Mouse (Mus musculus) B cell, adult 67 days (primary cell): ENCODE data around the gene Ncapd2. TPM values are rescaled to one million over a fixed set of nuclear protein-coding genes. Genes with fewer than 3 reads are reported as not detected.

Experiments
- total RNA-seq, 2 experiments: library from RNA; stranded (reverse); gene quantifications; 4 replicates each; pipeline ENCODE4 v1.2.4; 2023

Gene Ncapd2
- total RNA-seq, result 10 to 100 TPM; 48.4 to 60.1 TPM

DNA sequence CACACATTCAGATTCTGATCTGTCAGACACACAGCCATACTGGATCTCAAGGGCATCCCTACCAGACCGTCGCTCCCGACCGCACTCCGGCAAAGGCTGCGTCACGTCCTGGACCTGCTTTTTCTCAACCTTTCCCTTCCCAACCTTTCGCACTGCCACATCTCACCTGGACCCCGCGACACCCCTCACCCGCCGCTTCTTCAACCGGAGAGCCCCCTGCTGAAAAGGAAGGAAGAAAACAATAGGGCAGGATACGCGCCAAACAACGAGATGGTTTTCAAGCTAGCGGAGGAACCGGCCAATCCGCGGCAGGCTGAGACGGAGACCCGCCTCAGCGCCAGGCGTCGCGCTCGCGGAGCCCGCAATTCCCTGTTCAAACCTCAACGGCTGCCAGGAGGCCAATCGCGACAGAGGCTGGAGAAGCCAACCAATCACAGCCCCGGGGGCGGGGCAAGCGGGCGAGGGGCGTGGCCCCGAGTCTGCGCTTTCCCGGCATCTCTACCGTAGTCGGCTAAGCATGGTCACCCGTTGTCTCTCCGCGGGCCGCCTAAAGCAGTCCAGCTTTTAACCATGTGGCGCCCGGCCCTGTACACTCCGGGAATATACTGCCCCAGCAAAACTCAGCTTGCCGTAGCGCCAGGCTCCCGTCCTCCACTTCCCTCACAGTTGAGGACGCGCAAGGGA is at the start of gene Ncapd2, which contains the start of gene Mrpl51:
Gene Ncapd2, minus strand, starts transcription at position 370 of the 684 bp plus-strand sequence.
Gene Mrpl51, plus strand, starts transcription at position 470 of the 684 bp plus-strand sequence.

DNA sequence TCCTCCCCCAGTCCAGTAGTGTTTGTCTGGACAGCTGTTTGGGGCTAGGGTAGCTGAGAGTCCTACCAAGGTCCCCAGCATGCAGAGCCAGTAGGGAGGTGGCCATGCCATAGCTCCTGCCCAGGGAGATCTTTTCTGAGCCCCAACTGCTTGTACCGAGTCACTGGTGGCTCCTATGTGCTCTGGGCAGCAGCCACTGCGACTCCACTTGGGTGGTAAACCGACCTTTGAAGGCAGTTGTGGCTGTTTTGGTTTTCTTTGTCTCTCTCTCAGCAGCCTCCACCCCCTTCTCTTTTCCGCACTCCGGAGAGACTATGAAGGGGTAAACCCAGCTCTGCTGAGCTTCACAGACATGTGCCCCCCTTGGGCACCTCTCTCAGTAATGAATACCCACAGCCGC is 45.3 kb upstream of the Ncapd2 start, which contains the start of gene Cd27:
Gene Cd27, minus strand, starts transcription at position 229 of the 400 bp plus-strand sequence.

DNA sequence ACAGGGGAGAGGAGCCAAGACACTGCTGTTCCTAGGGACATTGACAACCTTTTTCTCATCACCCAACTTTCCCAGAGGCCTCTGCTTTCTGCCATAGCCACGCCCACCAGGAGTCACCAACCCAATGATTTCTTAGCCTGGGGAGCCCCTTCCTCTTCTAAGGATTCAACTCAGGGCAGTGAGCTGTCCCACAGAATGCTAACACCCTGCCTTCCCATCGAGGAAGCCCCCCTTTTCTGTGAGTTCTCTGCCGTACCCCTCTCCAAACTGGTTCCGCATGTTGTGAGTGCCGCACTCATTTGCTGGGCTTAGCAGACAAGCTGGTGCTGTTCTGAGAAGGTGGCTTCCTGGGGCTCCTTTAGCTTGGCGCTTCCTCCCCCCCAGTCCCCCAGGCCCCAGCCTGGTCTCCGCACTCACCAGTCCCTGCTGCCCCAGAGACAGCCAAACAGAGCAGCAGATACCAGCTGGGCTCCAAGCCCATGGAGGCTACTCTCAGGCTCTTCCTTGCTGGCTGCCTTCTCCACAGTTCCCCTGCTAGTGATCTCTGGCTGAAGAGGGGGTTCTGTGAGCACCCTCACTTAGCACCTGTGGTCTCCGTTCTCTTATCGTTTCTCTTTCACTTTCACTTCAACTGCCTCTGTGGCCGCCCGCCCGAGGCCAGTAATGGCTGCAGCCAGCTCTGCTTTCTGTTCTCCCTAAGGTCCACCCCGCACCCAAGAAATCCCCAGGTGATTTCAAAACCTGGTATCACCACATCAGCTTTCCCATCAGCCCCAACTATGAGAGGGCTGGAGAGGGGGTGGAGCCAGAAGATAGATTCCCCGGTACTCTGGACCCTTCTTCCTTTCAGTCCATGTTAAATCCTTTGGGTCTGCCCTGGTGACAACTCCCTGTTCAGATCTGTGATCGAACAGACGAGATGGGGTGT is 39.9 kb upstream of the Ncapd2 start, which contains the start of gene Tapbpl:
Gene Tapbpl, minus strand, starts transcription at position 744 of the 928 bp plus-strand sequence.

DNA sequence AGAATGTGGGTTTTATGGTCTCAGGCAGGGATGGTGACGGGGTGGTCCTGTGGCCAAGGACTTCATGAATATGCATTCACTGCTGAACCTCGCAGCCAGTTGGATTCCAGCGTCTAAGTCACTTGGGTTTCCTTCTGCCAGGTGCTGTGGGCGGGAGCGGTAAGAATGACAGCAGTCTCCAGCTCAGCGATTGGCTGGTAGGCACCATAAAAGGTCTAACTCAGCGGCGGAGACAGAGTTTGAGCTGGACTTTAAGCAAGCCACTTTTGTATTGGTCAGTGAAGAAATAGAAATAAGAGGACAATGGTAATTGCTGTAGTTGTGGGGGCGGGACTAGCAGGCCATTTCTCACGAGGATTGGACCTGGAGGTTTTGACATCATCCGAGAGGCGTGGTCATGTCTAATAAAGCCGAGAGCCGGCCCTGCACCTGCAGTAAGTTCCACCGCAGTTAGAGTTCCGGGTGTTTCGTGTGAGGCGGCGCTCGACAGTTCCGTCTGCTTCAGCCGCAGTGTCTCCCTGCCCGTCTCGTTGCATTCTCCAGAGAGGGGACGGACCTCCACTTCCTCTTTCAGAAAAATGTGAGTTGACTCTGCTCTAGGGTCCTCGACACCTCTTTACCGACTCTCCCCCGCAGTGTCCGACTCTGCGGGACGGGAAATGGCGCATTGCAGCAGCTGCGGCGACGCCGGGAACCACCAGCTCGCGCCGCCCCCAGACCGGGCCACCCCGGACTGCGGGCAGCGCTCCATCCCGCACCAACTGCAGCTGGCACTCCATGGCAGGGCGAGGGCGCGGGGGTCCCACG is 23.9 kb upstream of the Ncapd2 start, which contains the start of gene Vamp1:
Gene Vamp1, plus strand, starts transcription at position 404 of the 807 bp plus-strand sequence.

DNA sequence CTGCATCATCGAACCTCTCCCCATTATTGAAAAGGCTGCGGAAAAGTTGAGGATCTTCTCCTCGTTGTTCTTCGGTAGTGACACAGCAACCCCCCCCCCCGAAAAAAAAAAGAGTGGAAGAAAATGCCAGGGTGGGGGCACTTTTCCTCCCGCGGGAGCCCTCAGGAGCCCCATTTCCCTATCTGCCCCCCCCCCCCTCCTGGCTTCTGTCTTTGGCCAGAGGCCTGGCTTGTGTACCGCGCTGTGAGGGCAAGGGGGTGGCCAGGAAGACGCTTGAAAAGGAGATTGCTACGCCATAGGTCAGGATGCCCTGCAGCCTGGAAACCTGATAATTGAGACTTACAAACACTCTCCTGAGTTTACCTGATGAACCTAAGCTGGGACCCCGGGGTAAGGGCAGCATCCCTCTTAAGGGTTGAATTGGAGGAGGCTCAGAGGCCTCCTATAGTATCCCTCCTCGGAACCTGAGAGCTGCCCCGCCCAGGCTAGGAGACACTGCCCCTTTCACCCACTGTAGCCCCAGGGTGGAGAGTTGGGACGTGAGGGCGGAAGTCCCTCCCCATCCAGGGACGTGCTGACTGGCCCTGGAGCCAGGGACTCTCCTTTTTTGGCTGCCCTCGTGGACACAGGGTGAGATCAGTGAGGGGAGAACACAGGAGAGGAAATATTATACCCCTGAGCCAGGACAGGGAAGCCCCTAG is 25.3 kb downstream of the Ncapd2 start, which contains the start of gene Gapdh:
Gene Gapdh, minus strand, starts transcription at position 417 of the 701 bp plus-strand sequence.

DNA sequence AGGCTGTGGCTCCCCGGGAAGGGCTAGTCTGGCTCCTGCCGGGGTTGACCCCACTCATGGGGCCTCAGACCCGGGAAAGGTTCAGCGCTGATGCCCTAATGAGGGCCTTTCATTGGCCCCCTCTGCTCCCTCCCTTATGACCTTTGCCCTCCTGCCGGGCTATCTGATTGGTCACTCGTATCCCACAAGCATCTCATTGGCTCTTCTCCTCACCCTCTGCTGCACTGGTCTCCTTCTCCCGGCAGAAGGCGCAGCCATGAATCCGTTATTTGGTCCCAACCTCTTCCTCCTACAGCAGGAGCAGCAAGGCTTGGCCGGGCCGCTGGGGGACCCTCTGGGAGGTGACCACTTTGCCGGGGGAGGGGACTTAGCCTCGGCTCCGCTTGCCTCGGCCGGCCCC is 46.5 kb downstream of the Ncapd2 start, which contains the start of gene Iffo1:
Gene Iffo1, plus strand, starts transcription at position 241 of the 400 bp plus-strand sequence.

DNA sequence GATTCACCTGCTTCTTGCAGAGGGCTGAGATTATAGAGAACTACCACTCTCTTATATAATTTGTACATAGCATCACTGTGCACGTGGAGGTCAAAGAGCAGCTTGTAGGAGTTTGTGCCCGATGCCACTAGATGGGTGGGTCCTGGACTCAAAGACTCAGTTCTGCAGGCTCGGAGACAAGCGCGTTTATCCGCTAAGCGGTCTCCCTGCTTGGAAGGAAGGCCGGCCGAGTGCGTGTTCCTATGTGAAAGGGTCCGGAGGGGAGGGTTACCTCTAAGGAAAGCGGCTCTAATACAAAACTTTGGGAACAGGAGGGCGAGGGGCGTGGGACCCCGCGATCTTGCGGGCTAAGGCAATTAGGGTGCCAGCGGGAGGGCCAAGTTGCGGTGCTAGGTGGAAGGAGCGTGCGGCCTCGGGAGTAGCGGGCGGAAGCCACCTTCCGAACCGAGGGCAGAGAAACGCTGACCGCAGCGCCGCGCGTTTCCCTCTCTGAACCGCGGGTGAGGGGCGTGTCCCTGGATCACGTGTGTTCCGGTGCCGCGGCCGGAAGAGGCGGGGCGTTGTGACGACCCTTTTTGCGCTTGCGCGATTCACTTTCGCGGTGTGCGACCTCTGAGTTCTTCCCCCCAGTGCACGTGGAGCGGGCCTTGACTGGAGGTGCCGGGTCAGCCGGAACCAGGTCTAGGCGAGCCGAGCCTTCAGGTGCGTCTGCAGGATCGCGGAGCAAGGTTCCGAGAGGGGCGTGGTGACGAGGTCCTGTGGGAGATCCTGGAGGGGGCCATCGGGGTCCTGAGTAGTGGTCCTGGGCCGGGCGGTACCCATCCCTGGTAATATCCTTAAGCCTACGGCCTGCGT is 60.0 kb downstream of the Ncapd2 start, which contains the start of gene Nop2:
Gene Nop2, plus strand, starts transcription at position 608 of the 855 bp plus-strand sequence.

Other genes starting within 250 kb of the Ncapd2 start
- gene Cops7a, start 226.2 kb downstream of the Ncapd2 start, total RNA-seq, result 10 to 100 TPM; 56.3 to 59.5 TPM
- gene Pianp, start 195.0 kb downstream of the Ncapd2 start, total RNA-seq, result under 1 TPM; 0.27 to 0.55 TPM
- 100 to 1,000 TPM in 1 of 2 experiments, 10 to 100 TPM in 1; 96.6 to 114 TPM for gene Zfp384, start 182.6 kb downstream of the Ncapd2 start, total RNA-seq
- 100 to 1,000 TPM in 1 of 2 experiments, 10 to 100 TPM in 1; 97.1 to 108 TPM for gene Ing4, start 151.9 kb downstream of the Ncapd2 start, total RNA-seq
- 10 to 100 TPM; 19.3 to 21.8 TPM for gene Acrbp, start 142.0 kb downstream of the Ncapd2 start, total RNA-seq
- 10 to 100 TPM; 20.3 to 22.2 TPM for gene Lpar5, start 123.8 kb downstream of the Ncapd2 start, total RNA-seq
- gene Chd4, start 95.7 kb downstream of the Ncapd2 start, total RNA-seq, result 100 to 1,000 TPM; 359 to 376 TPM
- 10 to 100 TPM; 36.5 to 40.2 TPM for gene Nop2, start 59.8 kb downstream of the Ncapd2 start, total RNA-seq
- 10 to 100 TPM; 40.3 to 48.0 TPM for gene Iffo1, start 46.5 kb downstream of the Ncapd2 start, total RNA-seq
- 100 to 1,000 TPM; 404 to 406 TPM for gene Gapdh, start 25.2 kb downstream of the Ncapd2 start, total RNA-seq
- gene Mrpl51, start 100 bp upstream of the Ncapd2 start, total RNA-seq, result 10 to 100 TPM; 31.0 to 32.7 TPM
- 10 to 100 TPM; 74.4 to 91.1 TPM for gene Vamp1, start 23.9 kb upstream of the Ncapd2 start, total RNA-seq
- 10 to 100 TPM; 27.1 to 28.1 TPM for gene Tapbpl, start 40.2 kb upstream of the Ncapd2 start, total RNA-seq
- gene Cd27, start 45.3 kb upstream of the Ncapd2 start, total RNA-seq, result 1 to 10 TPM in 1 of 2 experiments, under 1 TPM in 1; 0.68 to 3.3 TPM
- not detected for gene Tuba3a, start 94.3 kb upstream of the Ncapd2 start, total RNA-seq
- gene Ltbr, start 122.2 kb upstream of the Ncapd2 start, total RNA-seq, result under 1 TPM in 1 of 2 experiments, not detected in 1; 0.99 TPM
- not detected for gene Scnn1a, start 129.0 kb upstream of the Ncapd2 start, total RNA-seq
- 1 to 10 TPM; 1.1 to 1.2 TPM for gene Tnfrsf1a, start 157.7 kb upstream of the Ncapd2 start, total RNA-seq
- not detected for gene Plekhg6, start 189.1 kb upstream of the Ncapd2 start, total RNA-seq